Mouse (Mus musculus): ENCODE results near the gene Hand1.

Hand1 gene

GRCm38 (mm10) chr11:57801766-57802510 lies 30.7 kb downstream of the Hand1 start:
- DNase-seq (ENCODE audit: low spot score in 2 of 2), result peak; percentile 52 to 59

GRCm38 (mm10) chr11:57800971-57801765 lies 31.4 kb downstream of the Hand1 start, which contains the start of gene Sap30l:
Gene Sap30l, plus strand, starts transcription at chr11:57801637.
- DNase-seq (ENCODE audit: low spot score in 2 of 2), result peak; percentile 96 to 97

- DNase-seq (ENCODE audit: low spot score in 2 of 2), result peak in 1 of 2 experiments; percentile 8
Measured at GRCm38 (mm10) chr11:57800266-57800951, 32.2 kb downstream of the Hand1 start.

DNA sequence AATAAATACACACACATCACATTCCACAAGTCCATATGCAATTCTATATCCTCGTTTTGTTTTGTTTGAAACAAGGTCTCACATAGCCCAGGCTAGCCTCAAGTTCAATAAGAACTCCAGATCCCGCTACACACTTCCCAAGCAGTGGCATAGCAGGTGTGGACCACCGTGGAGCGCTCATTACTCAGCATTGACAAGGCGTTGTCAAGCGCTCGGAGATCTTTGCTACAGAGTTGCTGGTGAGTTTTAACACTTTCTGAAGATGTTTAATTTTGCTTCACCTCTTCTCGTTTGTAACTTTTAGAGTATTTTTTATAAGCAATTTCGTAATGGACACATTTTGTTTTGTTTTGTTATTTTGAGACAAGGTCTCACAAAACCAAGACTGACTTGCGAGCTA lies 33.2 kb downstream of the Hand1 start:
- DNase-seq (ENCODE audit: low spot score in 2 of 2), result no peak

DNA sequence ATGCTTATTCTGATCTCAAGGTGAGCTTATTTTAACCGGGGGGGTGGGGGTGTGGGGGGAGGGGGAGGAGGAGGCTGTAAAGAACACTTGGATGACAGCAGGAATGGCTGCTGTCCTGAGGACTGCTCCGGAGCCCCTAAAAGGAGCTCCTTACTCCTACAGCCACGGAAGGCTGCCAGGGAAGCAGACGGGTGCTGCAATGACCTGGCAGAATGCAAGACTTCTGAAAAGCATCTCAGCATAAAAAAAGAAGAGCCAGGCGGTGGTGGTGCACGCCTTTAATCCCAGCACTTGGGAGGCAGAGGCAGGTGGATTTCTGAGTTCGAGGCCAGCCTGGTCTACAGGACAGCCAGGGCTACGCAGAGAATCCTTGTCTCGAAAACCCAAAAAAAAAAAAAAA lies 34.8 kb downstream of the Hand1 start:
- DNase-seq (ENCODE audit: low spot score in 2 of 2), result no peak

GRCm38 (mm10) chr11:57795086-57795485 lies 37.5 kb downstream of the Hand1 start:
- no peak for DNase-seq (ENCODE audit: low spot score in 2 of 2)

DNA sequence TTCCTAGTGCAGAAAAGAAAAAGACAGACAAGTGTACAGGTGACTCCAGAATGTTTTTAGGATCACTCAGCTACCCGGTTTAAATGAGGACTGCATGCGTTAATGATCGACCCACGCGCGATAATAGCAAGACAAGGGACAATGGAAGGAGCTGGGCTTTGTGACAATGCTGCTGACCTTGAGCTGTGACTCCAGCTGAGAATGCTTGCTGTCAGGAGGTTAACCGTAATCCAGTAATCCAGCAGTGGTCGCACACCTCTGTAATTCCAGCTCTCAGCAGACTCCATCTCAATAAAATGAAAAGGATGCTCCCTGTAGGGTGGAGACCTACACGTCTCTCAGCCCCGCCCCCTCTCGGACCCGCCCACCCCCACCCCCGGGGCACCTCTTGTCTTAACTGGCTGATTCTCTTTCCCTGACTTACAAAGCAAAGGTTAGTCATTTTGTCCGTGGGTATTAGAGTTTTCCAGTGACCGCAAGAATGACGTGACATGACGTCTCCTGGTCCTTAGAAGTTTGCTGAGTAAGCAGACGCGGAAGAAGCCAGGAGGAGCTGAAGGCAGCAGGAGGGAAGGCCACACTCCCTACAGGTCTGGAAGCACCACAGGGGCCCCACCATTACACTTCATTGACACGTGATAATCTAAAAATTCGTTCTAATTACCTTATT lies 41.6 kb downstream of the Hand1 start:
- DNase-seq (ENCODE audit: low spot score in 2 of 2), result no peak

- peak; percentile 53 to 61 for DNase-seq (ENCODE audit: low spot score in 2 of 2)
Measured at GRCm38 (mm10) chr11:57787913-57788312, 44.7 kb downstream of the Hand1 start.

DNA sequence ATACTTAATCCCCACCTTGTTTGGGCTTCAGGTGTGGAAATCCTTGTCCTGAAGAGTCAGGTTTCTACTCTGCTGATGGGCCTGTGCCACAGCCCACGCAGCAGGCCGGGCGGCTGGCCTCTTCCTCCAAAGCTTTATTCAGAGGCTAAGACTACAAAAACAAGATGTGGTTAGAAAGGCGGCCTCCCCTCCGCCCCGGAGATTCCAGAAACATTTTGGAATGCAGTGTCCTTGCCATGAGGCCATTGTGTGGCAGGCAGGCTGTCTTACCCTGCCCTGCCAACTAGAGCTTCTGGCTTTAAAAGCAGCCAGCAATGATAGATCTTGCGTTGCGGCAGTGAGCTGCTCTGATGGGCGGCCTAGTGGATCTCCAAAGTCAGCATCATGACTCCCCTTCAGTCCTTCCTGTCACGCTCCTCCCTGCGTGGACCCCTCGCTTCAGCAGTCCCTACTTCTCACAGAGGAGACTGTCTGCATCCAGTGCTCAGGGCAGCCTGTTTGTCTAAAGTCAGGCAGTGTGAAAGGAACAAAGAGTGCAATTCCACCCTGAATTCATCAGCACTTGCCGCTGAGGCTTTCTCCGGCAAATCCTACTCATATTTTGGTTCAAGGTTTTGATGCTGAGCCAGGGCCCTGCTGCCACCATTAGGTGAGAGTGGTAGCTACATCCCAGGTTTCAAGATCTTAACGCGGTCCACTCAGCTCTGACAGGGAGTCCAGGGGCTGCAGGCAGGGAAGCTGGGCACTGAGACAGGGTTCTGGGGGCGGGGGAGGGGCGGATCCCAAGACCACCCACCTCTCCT lies 45.8 kb downstream of the Hand1 start:
- peak in 1 of 2 experiments; percentile 13 for DNase-seq (ENCODE audit: low spot score in 2 of 2)

GRCm38 (mm10) chr11:57779824-57780223 lies 52.8 kb downstream of the Hand1 start:
- DNase-seq (ENCODE audit: low spot score in 2 of 2), result no peak

Data from urinary bladder, postnatal 36 days (tissue).